Mouse (Mus musculus) adrenal gland, postnatal 0 days (tissue): ENCODE measurements around the gene Osbpl5. TPM values are rescaled to one million over a fixed set of nuclear protein-coding genes. Genes with fewer than 3 reads are reported as not detected.

Experiments
- microRNA-seq: library from miRNA; unstranded; fragments of <30 nt; microRNA quantifications from one replicate; pipeline ENCODE4, GENCODE M21; 2016; ENCODE audit warnings: borderline replicate concordance; ENCODE audit not compliant: insufficient number of aligned reads
- polyA plus RNA-seq: library from polyadenylated mRNA; unstranded; fragments of >200 nt; fragmentation: Nextera tagmentation; extraction: Ambion mirVana; gene quantifications from 2 replicates; pipeline ENCODE4 v1.2.1, GENCODE M21; 2015

The Osbpl5 gene
- polyA plus RNA-seq, result 17.7 and 22.4 TPM in 2 replicates

DNA sequence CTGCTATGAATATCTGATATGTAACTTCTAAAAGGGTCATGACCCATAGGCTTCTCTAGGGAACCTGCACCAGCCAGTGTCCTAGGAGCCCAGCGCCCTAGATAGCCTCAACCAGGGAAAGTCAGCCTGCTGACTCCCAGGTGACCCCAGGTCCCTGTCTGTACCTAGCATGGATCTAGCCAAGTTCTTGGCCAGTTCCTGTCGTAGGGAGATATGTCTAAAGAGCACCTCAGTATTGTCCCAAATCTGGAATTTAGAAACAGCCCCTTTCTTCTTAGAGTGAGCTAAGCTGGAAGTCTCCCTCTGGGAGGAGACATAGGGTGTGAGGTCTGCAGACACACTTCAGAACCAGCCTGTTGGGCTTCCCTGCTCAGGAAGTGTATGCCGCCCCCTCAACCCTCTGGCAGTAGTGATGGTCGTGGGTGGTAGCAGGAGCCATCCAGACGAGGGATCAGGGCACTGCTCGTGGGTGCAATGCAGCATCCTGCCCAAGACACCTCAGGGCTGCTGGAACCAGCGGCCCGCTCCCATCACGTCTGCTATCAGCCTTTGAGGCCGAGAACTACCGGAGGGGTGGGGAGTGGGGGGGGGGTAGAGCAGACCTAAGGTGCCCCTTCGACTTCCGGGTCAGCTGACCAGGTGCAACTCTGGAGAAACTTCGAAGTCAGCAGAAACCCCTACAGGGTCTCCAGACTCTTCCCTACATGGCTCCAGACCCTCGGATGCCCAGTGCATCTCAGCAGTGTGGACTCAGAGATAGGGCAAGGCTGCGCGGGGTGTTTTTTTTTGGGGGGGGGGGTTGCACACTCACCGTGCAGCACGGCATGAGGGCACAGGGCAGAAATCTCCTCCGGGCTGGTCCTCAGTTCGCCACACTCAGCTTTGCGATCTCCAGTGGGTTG lies at the start of gene Osbpl5:
Osbpl5 (minus strand) TSS at position 861 of the 902 bp plus-strand sequence.

DNA sequence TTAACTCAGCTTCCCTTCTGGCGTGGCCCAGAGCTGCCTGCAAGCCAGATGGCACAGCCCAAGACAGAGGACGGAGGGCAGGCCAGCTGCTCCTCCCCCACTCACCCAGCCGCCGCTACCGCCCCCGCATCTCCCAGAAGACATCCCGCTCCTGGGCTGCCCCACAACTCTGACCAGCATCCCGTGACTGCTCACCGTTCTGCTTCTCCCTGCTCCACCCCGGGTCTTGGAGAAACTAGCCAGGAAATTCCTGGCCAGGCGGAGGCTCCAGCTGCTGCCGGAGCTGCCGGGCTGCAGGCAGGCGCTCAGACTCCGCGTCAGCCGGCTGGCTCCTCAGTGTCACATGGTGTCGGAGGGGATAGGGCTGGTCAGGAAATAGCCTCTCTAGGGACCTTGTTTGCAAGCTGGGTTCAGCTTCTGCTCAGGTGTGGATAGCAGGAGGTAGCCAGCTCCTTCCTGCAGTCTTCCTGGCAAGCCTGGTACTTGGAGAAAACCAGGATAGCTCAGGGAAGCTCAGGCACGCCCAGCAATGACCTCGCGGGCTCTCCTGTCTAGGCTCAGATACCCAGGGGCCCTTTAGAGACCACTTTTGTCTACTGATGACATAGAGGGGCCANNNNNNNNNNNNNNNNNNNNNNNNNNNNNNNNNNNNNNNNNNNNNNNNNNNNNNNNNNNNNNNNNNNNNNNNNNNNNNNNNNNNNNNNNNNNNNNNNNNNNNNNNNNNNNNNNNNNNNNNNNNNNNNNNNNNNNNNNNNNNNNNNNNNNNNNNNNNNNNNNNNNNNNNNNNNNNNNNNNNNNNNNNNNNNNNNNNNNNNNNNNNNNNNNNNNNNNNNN lies 27.4 kb upstream of the Osbpl5 start, which contains the start of gene Mrgpre:
Mrgpre (minus strand) TSS at position 505 of the 834 bp plus-strand sequence.

DNA sequence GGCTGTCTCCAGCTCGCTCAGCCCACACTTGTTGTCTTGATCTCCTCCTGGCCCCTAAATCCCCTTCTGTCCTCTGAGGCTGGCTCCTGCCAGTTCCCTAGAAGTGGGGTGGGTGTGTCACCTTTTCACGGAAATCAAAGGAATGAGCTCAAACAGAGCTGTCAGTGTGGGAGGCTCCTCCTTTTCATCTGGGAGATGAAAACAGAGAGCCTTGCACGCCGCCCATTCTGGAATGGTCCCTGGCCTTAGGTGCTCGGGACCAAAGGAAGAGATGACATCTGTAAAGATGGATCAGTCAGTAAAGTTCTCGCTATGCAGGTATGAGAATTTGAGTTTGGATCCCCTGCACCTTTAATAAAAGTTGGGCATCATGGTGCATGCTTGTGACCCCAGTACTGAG lies 10.1 kb upstream of the Osbpl5 start, which contains the start of gene Mrgprg:
Mrgprg (minus strand) TSS at position 101 of the 400 bp plus-strand sequence.

DNA sequence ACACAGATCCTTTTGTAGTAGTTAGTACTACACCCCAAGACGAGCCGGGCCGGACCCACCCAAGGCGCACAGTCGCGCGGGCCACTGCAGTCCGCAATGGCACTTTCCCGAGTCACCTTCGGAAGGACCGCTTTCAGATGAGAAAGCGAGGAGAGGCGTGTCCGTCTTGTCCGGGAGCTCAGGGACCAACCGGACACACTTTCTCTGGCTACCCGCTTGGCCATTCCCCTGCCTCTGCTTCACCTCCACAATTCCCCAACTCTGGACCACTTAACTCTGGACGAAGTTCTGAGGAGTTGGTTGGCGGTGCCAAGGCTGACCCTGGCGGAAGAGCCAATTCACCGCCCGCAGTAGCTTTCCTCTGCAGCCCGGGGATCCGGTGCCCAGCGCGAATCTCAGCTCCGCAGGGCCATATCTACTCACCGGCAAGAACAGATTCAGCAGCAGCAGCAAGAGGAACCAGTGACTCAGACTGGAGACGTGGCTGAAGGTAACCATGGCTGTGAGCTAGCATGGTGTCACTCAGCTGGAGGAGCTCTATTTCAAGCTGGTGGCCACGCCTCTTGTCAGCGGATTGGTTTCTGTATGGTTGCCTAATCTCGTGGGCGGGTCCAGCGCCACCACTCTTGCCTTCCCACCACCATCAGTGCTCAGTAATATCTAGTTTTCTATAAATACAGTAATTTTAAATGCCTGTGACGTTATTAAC lies 71.3 kb downstream of the Osbpl5 start, which contains the start of gene Tnfrsf23:
Tnfrsf23 (minus strand) TSS at position 514 of the 709 bp plus-strand sequence.

DNA sequence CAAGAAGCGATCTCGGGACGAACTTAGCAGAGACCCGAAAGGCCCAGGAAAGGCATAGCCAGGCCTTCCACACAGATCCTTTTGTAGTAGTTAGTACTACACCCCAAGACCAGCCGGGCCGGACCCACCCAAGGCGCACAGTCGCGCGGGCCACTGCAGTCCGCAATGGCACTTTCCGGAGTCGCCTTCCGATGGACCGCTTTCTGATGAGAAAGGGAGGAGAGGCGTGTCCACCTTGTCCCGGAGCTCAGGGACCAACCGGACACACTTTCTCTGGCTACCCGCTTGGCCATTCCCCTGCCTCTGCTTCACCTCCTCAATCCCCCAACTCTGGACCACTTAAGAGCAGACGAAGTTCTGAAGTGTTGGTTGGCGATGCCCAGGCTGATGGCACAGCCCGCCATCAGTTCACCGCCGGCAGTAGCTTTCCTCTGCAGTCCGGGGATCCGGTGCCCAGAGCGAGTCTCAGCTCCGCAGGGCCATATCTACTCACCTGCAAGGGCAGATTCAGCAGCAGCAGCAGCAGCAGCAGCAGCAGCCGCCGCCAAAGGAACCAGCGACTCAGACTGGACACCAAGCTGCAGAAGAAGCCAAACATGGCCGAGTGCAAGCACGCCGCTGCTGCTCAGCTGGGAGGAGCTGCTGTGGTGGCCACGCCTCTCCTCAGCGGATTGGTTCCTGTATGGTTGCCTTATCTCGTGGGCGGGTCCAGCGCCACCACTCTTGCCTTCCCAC lies 107.6 kb downstream of the Osbpl5 start, which contains the start of gene Tnfrsf22:
Tnfrsf22 (minus strand) TSS at position 628 of the 735 bp plus-strand sequence.

Small RNA genes within 50 kb of the gene (microRNA-seq; reads per million reads assigned to microRNA genes)
- gene Gm22064, result not detected

Other genes with a start within 250 kb of the Osbpl5 start
- 116 and 140 TPM in 2 replicates for gene Nap1l4, start 207.9 kb downstream of the Osbpl5 start, polyA plus RNA-seq
- 21.6 and 29.9 TPM in 2 replicates for gene Cars, start 156.9 kb downstream of the Osbpl5 start, polyA plus RNA-seq
- 0.84 and 0.88 TPM in 2 replicates for gene Tnfrsf26, start 128.3 kb downstream of the Osbpl5 start, polyA plus RNA-seq
- 3.5 and 5.0 TPM in 2 replicates for gene Tnfrsf22, start 107.3 kb downstream of the Osbpl5 start, polyA plus RNA-seq
- gene Tnfrsf23, start 71.1 kb downstream of the Osbpl5 start, polyA plus RNA-seq, result 2.4 and 3.1 TPM in 2 replicates
- gene Mrgprg, start 10.0 kb upstream of the Osbpl5 start, polyA plus RNA-seq, result 0.37 and 0.84 TPM in 2 replicates
- 1.9 and 4.8 TPM in 2 replicates for gene Mrgpre, start 27.5 kb upstream of the Osbpl5 start, polyA plus RNA-seq
- gene Nadsyn1, start 65.9 kb upstream of the Osbpl5 start, polyA plus RNA-seq, result 4.5 and 9.0 TPM in 2 replicates
- 97.3 and 187 TPM in 2 replicates for gene Dhcr7, start 66.2 kb upstream of the Osbpl5 start, polyA plus RNA-seq
- gene Gm498, start 109.9 kb upstream of the Osbpl5 start, polyA plus RNA-seq, result not detected in 2 replicates
- 1.7 and 2.3 TPM in 2 replicates for gene Shank2, start 244.9 kb upstream of the Osbpl5 start, polyA plus RNA-seq